Mouse (Mus musculus) liver, adult (tissue): ENCODE measurements around the gene Lhfp.

Experiments
- GATA4 ChIP-seq: IDR thresholded peaks from 2 replicates; pipeline ENCODE4 v1.6.1; 2014; ENCODE audit warnings: mild to moderate bottlenecking, low read length; ENCODE audit not compliant: insufficient replicate concordance

The Lhfp gene

GRCm38 (mm10) chr3:53033448-53033847, 7.9 kb upstream of the Lhfp start:
- TF ChIP-seq GATA4: no peak

GRCm38 (mm10) chr3:53036076-53036475, 5.3 kb upstream of the Lhfp start:
- no peak for TF ChIP-seq GATA4

DNA sequence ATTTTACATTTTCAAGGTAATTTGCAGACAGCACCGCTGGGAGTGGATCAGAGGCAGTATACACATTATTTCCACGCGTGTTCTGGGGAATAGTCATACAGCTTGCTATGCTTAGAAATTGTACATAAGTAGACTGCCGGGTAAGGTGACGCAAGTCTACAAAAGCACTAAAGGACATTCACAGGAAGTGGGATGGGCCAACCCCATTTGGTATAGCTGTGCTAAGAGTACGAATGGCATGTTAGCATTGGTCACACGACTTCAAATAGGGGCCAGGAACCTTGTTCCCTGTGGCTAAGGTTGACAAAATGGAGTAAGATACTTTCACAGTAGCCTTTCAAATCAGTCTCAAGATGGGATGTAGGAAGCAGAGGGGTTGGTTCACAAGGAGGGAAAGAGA, 4.4 kb upstream of the Lhfp start:
- TF ChIP-seq GATA4: no peak

DNA sequence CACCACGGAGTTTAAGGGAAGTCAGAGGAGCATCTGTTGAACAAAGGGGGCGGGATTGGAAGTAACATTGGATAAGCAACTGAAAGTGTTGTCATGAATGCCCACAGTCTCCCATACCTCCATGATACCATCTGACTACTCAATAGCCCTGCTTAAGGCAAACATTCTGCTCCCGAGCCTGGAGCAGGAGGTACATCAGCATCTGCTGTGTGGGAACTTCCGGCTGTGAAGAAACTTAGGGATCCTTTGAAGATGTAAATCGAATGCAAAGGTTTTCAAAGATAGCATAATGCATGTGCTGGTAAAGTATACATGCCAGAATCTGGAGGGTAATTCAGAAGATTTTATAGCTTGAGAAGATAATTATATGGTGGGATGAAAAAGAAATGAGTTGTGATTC, 2.4 kb upstream of the Lhfp start:
- no peak for TF ChIP-seq GATA4

- no peak for TF ChIP-seq GATA4
These were observed 1.6 kb upstream of the Lhfp start for GRCm38 (mm10) chr3:53039746-53040145.

GRCm38 (mm10) chr3:53040593-53041410, 526 bp upstream of the Lhfp start:
- no peak for TF ChIP-seq GATA4

DNA sequence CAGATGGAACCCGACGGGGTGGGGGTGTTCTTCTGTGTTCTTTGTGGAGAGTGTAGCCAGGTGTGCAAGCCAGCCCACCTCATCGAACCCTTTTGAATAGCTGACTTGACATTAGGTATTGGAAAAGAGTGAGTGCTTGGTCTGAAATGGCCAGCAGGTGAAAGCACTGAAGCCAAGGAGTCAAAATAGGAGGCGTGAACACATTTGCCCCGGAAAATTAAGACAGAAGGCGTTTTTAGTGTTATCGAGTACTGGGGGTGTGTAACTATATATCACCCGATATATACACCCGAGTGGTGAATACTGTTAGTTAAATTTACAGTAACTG, 876 bp downstream of the Lhfp start:
- TF ChIP-seq GATA4: no peak

DNA sequence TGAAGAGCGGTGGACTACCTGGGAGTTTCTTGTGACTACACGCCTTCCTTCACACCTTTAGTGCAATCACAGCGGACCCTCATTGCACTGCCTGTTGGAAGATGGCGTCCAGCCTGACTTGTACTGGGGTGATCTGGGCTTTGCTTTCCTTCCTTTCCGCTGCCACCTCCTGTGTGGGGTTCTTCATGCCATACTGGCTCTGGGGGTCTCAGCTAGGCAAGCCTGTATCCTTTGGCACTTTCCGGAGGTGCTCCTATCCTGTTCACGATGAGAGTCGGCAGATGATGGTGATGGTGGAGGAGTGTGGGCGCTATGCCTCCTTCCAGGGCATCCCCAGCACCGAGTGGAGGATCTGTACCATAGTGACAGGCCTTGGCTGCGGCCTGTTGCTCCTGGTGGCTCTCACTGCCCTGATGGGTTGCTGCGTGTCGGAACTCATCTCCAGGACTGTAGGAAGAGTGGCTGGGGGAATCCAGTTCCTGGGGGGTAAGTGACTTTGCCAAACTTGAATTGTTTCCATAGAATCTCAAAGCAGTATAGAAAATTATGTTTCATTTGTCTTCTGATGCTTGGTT, 2.0 kb downstream of the Lhfp start:
- TF ChIP-seq GATA4: no peak

GRCm38 (mm10) chr3:53044238-53044637, 2.9 kb downstream of the Lhfp start:
- no peak for TF ChIP-seq GATA4

GRCm38 (mm10) chr3:53044682-53045299, 3.5 kb downstream of the Lhfp start:
- no peak for TF ChIP-seq GATA4

- TF ChIP-seq GATA4: no peak
These were observed 4.4 kb downstream of the Lhfp start for GRCm38 (mm10) chr3:53045697-53046096.

GRCm38 (mm10) chr3:53046371-53046770, 5.0 kb downstream of the Lhfp start:
- TF ChIP-seq GATA4: no peak

- no peak for TF ChIP-seq GATA4
These were observed 11.1 kb downstream of the Lhfp start for GRCm38 (mm10) chr3:53052385-53052784.

DNA sequence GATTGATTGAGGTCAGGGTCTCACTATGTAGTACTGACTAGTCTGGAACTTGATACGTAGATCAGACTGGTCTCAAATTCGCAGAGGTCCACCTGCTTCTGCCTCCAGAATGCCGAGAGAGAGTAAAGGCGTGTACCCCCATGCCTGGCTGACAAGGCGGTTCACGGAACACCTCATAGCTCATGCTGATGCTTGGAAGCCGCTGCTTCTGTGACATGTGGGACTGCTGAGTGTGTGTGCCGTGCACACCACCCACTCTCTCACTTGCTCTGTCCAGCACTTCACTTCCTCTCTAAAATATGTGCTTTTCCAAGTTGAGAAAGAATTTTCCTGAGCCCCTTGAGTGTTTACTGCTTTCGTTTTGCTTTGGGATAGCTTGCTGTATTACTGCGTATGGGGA, 15.1 kb downstream of the Lhfp start:
- TF ChIP-seq GATA4: no peak

DNA sequence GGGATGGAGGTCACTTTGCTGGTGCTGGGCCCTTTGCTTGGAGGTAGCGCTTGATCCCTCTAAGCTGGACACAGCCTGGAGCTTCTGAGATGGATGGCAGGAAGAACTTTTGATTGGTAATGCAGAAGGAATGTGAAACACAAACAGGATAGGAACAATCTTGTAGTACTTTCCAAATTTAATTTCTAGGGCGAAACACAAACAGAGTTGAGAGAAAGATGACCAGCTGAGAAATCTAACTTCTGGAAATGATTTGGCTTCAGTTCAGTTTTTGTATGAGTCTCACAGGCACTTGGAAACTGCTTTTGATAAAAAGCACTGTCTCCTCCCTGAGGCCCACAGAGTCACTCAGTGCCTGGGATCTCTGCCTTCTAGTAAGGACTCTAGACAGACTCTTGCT, 18.6 kb downstream of the Lhfp start:
- no peak for TF ChIP-seq GATA4

- TF ChIP-seq GATA4: no peak
These were observed 22.3 kb downstream of the Lhfp start for GRCm38 (mm10) chr3:53063423-53064147.
